Mouse (Mus musculus) cerebellum, adult 2 months (tissue): ENCODE data around the gene Lcn6.
"Not testable (repeated sequence)": the region's sequence is repeated elsewhere in the genome, so short reads cannot be mapped to it uniquely, and the experiment has no call there.

ENCODE experiments used
- CTCF ChIP-seq: fragments of 200-500 bp; IDR thresholded peaks from 2 replicates; pipeline ENCODE4 v1.5.1; 2011; ENCODE audit warnings: low read depth, mild to moderate bottlenecking, control low read depth, low read length, moderate library complexity, borderline replicate concordance; ENCODE audit not compliant: insufficient read depth
- POLR2A ChIP-seq: fragments of 200-500 bp; IDR thresholded peaks from 2 replicates; pipeline ENCODE4 v1.6.1; 2011; ENCODE audit warnings: low read length, control low read depth, borderline replicate concordance; ENCODE audit not compliant: insufficient read depth

GRCm38 (mm10) chr2:25699743-25700142 is 23.2 kb downstream of the Lcn6 start, which contains the start of gene Obp2a:
- not testable (repeated sequence) for TF ChIP-seq POLR2A, CTCF
